Mouse (Mus musculus): ENCODE measurements around the gene Cdkn1c.
A peak's percentile ranks its signal among the peaks of the same experiment; 100 is the strongest.

DNA sequence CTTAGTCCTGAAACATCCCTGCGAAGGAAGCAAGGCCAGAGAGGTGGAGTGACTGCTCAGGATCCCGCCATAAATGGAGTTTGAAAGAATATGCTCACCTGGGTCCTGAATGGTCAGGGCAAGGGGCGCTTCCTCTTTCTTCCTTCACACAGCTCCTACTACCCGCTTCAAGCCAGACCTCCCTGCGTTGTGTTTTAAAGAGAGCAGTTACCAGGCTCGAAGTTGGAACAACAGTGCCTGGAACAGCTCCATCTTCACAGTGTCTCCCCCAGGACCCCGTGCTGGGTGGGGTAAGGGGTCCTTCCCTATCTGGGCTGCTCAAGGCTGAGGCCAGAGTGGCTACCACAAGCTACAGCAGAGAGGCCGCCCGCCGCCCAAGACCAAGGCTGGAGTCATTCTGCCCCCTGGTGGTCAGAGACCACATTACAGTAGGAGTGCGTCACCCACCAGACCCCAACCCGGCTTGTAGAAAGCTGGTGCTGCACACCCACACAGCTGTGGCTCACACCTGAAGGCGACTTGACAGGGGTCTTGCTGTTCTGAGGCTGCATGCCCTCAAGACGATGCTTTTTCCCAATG, 5.3 kb upstream of the Cdkn1c start:
- TF ChIP-seq POLR2A (IDR thresholded peaks at IDR 0.05; ENCODE audit: extremely low read depth, insufficient read depth, low read length): no peak
- TF ChIP-seq CTCF (IDR thresholded peaks at IDR 0.05; ENCODE audit: low read depth, low read length): peak; percentile 95
